Mouse (Mus musculus): ENCODE results near the gene Vps37b.
"Not testable (repeated sequence)": the region's sequence is repeated elsewhere in the genome, so short reads cannot be mapped to it uniquely, and the experiment has no call there.

Vps37b gene

GRCm38 (mm10) chr5:124032001-124032508 is at the start of gene Vps37b:
Gene Vps37b, minus strand, starts transcription at chr5:124032270.
- DNase-seq: peak; percentile 88 to 89

- DNase-seq: peak; percentile 71 to 79
Measured at GRCm38 (mm10) chr5:124079880-124080279, 47.8 kb upstream of the Vps37b start.

- DNase-seq: peak; percentile 67 to 79
Measured at GRCm38 (mm10) chr5:124078794-124079416, 46.8 kb upstream of the Vps37b start.

DNA sequence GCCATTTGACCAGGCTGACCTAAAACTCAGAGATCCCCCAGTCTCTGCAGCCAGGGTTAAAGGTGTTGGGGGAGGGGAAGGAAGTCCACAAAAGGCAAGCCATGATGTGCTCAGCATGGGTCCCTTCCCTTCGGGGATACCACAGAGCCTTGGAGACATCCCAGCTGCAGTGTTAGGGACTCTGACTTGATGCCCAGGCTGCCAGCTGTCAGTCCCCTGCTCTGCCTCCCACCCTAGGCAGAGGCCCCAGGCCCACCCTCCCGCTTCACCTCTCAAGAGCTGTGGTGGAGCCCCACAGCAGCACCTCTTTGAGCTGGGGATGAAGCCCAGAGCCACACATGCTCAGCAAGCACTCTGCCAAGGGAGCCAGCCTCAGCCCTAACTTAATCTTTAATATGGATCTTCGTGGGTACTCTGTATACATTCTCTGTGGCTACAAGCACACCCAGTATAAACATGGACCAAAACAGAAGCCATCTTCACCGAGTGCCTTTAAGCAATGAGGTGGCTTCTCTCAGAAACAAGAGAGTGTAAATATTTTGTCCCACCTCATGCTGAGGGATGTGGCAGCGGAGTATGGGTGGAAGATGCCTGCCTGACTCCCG is 45.9 kb upstream of the Vps37b start:
- DNase-seq: peak; percentile 54 to 67

- DNase-seq: peak; percentile 33 to 56
Measured at GRCm38 (mm10) chr5:124077241-124077640, 45.2 kb upstream of the Vps37b start.

DNA sequence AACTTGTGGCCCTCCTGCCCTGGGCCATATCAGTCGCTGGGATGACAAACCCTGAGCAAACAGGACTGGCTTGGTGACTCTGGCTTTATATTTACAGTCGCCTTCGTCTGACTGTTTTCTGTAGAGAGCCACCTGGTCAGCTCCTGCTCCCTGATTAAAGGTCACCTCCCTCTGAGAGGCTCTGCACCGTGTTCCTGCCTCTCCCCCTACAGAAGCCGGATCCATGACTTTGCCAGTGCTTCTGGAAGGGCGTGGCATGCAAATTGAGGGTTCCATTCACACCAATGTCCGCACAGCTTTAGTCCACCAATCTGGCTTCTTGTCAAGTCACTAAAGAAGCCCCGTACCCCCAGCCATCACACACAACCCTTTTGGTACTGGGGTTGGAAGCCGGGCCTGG is 44.5 kb upstream of the Vps37b start:
- no peak for DNase-seq

DNA sequence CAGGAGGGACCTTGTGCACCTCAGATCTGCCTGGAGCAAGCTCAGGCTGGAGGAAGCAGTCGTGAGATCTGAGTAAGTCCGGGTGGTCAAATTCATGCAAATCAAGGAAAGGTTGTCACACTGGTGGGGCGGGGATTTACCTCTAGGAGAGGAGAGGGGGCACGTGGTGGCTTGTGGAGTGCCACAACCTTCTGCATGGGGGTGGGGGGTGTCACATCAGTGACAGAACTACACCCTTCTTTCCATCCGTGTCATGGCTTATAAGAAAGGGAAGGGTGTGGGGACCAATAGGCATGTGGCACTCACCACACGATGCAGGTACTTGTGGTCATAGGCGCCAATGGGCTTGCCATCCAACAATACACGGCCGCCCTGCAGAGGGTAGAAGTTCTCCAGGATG is 43.6 kb upstream of the Vps37b start:
- peak; percentile 29 to 50 for DNase-seq

GRCm38 (mm10) chr5:124074845-124075307 is 42.8 kb upstream of the Vps37b start:
- DNase-seq: peak; percentile 36 to 57

DNA sequence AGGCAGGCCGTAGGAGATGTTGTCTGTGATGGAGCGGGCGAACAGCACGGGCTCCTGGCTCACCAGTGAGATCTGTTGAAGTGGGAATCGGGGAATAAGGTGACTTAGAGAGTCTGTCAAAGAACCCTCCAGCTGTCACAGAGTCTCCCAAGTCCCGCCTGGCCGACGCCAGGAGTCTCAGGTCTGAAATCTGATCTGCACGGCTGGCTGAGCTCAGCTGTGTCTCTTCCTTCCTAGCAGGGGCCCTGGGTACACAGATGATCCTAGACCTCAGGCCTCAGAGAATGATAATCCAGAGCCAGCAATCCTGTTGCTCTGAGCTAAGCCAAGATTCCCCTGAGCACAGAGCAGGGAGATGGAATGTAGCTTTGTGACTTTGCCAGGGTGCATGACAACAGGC is 41.6 kb upstream of the Vps37b start:
- no peak for DNase-seq

DNA sequence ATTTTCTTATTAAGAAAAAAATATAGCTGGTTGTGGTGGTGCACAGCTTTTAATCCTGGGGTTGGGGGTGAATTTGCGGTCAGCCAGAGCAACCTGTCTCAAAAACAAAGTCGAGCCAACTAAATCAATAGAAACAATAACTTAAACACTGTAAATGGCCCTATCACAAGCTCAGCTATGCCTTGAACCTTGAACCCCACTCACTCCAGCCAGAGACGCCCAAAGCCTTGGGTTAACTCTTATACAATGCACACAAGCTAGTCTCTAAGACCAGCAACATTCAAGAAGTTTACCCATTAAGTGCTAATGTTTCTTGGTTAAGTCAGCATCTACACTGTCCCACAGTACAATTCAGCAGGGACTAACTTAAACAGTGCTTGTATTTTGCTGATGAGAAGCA is 37.6 kb upstream of the Vps37b start:
- no peak for DNase-seq

- no peak for DNase-seq
Measured at GRCm38 (mm10) chr5:124062037-124062824, 30.2 kb upstream of the Vps37b start.

- no peak for DNase-seq
Measured at GRCm38 (mm10) chr5:124059677-124060076, 27.6 kb upstream of the Vps37b start.

DNA sequence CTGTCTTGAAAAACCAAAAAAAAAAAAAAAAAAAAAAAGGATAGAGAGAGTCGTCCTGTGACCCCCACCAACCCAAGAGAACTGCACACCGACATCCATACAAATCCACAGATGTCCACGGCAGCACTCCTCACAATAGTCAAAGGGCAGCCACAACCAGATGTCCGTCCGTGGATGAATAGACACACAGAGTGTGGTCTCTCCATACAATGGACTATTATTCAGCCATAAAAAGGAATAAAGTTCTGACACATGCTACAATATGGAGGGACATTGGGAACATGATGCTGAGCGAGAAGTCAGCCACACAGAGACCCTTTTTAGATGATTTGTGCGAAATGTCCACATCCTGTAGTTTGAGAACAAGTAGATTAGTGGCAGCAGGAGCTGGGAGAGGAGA is 26.7 kb upstream of the Vps37b start:
- DNase-seq: no peak

- no peak for DNase-seq
Measured at GRCm38 (mm10) chr5:124056956-124057355, 24.9 kb upstream of the Vps37b start.

- peak in 1 of 2 experiments; percentile 21 for DNase-seq
Measured at GRCm38 (mm10) chr5:124056219-124056618, 24.1 kb upstream of the Vps37b start.

DNA sequence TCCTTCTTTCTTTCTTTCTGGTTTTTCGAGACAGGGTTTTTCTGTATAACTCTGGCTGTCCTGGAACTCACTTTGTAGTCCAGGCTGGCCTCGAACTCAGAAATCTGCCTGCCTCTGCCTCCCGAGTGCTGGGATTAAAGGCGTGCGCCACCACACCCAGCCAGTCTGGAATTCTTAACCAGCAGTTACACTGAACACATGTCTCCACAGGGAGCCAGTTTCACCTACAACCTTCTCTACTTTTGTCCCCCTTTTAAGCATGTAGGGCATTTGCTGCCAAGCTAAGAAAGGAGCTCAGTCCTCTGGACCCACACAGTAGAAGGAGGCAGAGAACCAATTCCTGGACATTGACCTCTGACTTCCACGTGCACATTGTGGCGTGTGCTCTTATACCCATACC is 20.6 kb upstream of the Vps37b start:
- not testable (repeated sequence) for DNase-seq

DNA sequence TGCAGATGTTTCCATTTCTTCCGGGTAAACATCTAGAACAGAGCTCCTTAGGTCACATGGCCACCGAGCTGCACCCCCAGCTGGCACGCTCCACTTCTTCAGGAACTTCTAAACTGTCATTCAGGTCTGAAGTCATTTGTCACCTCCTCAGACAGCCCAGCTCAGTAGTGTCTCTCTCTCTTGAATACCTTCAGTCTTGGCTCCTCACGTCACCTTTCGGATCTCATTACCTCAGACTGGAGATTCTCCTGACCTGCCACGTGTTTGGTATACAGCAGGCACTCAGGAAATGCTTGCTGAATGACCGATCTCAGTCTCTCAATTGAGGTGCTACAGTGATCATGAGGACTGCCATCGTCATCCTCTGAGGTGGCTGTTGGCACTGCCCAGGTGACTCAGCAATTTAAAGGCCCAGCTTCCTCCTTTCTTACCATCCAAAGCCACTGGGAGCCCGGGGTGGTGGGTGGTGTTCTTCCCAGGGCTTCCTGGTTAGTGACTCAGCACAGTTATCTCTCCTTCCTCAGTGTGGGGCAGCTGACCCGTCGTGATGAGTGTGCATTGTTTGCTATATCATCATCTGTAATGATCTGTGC is 19.9 kb upstream of the Vps37b start:
- DNase-seq: peak; percentile 43 to 68

- peak; percentile 66 to 77 for DNase-seq
Measured at GRCm38 (mm10) chr5:124050095-124051050, 18.3 kb upstream of the Vps37b start.

DNA sequence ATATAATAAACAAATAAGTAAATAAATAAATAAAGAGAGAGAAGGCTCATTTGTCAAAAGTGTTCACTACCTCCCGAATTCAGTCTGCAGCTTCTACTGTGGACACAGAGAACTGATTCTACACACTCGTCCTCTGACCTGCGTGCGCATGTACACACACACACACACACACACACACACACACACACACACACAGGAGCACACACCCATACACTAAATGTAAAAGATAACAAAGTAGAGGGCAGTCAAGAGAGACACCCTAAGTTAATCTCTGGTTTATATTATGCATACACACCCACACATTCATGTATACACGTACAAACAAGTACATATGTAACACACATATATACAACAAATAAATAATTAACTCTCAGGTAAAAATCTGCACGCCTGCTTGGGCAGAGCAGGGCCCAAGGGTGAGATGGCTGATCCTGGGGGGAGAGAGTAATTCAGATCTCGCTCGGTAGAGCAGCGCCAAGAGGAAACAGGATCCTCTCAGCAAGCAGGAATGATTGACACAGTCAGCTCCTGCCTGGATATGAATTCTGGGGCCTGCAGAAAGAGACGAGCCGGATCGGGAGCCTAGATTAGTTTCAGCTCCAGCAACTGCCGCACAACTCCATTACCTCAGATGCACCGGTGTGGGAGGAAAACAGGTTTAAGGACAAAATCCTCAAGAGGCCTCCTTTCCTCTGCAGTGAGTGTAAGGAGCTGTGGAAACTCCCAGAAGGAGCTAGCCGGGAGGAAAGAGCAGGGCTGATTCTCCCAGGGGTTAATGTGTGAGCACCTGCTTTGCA is 17.4 kb upstream of the Vps37b start:
- DNase-seq: no peak

- no peak for DNase-seq
Measured at GRCm38 (mm10) chr5:124046741-124047401, 14.8 kb upstream of the Vps37b start.
